Mouse (Mus musculus) mature B cell (primary cell): ENCODE measurements around the gene Fut7.

Source experiments
- in situ Hi-C: fragments of 300-500 bp; cut with MboI; formaldehyde crosslinking; loops from 2 replicates; pipeline ENCODE4 v1.14.3; 2019

Fut7 gene

GRCm38 (mm10) chr2:25460135-25460534 is 37.1 kb downstream of the Fut7 start:
- in situ Hi-C loops: no loop called here

- in situ Hi-C loops: no loop called here
Observed at GRCm38 (mm10) chr2:25460551-25461309, 37.7 kb downstream of the Fut7 start, which contains the start of gene Paxx. Gene Paxx (minus strand): TSS chr2:25461094.

- in situ Hi-C loops: no loop called here
Observed at GRCm38 (mm10) chr2:25461407-25461806, 38.3 kb downstream of the Fut7 start.

GRCm38 (mm10) chr2:25463630-25464029 is 40.6 kb downstream of the Fut7 start:
- in situ Hi-C loops: no loop called here

- in situ Hi-C loops: no loop called here
Observed at GRCm38 (mm10) chr2:25465256-25465655, 42.2 kb downstream of the Fut7 start.

GRCm38 (mm10) chr2:25465816-25466635 is 43.0 kb downstream of the Fut7 start:
- in situ Hi-C loops: no loop called here

- in situ Hi-C loops: no loop called here
Observed at GRCm38 (mm10) chr2:25467606-25468303, 44.7 kb downstream of the Fut7 start.

- in situ Hi-C loops: no loop called here
Observed at GRCm38 (mm10) chr2:25468962-25469915, 46.2 kb downstream of the Fut7 start.

- in situ Hi-C loops: no loop called here
Observed at GRCm38 (mm10) chr2:25469969-25470368, 46.9 kb downstream of the Fut7 start, which contains the start of gene Ptgds. Gene Ptgds (minus strand): TSS chr2:25470046.

- in situ Hi-C loops: no loop called here
Observed at GRCm38 (mm10) chr2:25472550-25472949, 49.5 kb downstream of the Fut7 start.
